Mouse (Mus musculus): Measurements from ENCODE around the gene Hist1h4f. TPM values are rescaled to one million over a fixed set of nuclear protein-coding genes. Genes with fewer than 3 reads are reported as not detected.
"Not testable (repeated sequence)": the region's sequence is repeated elsewhere in the genome, so short reads cannot be mapped to it uniquely, and the experiment has no call there.

Gene Hist1h4f
- total RNA-seq, 2 experiments from 2014 or later: 110 to 3,291 TPM

DNA sequence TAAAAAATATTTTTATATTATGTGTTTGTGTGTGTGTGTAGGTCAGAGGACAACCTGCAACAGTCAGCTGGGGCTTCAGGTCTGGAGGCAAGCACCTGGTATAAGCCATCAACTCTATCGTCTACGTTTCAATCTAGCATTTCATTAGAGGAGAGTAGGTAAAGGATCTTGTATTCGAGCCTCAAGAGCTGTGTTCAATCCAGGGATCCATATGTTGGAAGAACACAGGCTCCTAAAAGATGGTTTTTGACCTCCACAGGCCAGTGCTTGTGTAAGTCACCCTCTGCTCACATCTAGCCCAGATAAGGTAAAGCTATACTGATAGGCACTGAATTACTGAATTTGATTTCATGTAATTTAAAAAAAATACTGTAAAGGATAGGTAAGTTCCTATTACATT is 5.5 kb upstream of the Hist1h4f start:
- no peak for ATAC-seq (ENCODE audit: poor library complexity, severe bottlenecking)

- peak; percentile 32 for ATAC-seq (ENCODE audit: poor library complexity, severe bottlenecking)
Measured at GRCm38 (mm10) chr13:23555839-23556416, 4.5 kb upstream of the Hist1h4f start.

DNA sequence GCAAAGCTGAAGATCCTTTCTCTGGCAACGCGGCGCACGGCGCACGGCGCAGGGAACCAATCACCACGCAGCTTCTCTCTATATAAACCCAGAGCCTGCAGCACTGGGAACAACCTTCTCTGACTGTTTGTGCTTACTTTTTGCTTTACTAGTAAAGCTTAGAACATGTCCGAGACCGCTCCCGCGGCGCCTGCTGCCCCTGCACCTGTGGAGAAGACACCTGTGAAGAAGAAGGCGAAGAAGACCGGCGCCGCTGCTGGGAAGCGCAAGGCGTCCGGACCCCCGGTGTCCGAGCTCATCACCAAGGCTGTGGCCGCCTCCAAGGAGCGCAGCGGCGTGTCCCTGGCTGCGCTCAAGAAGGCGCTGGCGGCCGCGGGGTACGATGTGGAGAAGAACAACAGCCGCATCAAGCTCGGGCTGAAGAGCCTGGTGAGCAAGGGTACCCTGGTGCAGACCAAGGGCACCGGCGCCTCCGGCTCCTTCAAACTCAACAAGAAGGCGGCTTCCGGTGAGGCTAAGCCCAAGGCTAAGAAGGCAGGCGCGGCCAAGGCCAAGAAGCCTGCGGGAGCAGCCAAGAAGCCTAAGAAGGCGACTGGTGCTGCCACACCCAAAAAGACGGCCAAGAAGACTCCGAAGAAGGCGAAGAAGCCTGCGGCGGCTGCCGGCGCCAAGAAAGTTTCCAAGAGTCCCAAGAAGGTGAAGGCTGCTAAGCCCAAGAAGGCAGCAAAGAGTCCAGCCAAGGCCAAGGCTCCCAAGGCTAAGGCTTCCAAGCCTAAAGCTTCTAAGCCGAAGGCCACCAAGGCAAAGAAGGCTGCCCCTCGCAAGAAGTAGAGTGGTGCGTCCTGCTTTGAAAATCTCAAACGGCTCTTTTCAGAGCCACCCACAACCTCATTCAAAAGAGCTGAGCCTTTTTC is 3.7 kb upstream of the Hist1h4f start:
- ATAC-seq (ENCODE audit: poor library complexity, severe bottlenecking): peak; percentile 66

- no peak for ATAC-seq (ENCODE audit: poor library complexity, severe bottlenecking)
Measured at GRCm38 (mm10) chr13:23554393-23554792, 2.9 kb upstream of the Hist1h4f start.

GRCm38 (mm10) chr13:23552962-23553361 is 1.5 kb upstream of the Hist1h4f start, which contains the start of gene Hist1h1d:
Gene Hist1h1d, plus strand, starts transcription at chr13:23553262.
- no peak for ATAC-seq (ENCODE audit: poor library complexity, severe bottlenecking)

GRCm38 (mm10) chr13:23551931-23552914 is 775 bp upstream of the Hist1h4f start:
- no peak for ATAC-seq (ENCODE audit: poor library complexity, severe bottlenecking)

DNA sequence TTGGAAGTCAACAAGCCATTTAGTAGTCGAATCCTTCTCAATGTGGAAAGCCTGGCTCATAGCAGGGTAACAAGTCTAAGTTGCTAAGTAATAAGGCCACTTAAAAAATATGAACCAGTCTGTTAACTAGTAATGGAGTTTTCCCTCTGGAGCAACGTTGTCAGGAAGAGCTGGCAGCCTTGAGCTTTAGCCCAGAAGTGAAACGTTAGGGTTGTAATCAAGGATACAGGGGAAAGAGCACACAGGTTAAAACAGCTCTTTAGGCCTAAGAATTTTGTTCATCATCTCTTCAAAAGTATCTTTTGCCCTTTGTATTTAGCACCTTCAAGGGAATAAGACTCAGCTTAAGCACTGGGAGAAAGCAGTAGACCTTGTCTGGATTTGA is 695 bp downstream of the Hist1h4f start:
- ATAC-seq (ENCODE audit: poor library complexity, severe bottlenecking): no peak

DNA sequence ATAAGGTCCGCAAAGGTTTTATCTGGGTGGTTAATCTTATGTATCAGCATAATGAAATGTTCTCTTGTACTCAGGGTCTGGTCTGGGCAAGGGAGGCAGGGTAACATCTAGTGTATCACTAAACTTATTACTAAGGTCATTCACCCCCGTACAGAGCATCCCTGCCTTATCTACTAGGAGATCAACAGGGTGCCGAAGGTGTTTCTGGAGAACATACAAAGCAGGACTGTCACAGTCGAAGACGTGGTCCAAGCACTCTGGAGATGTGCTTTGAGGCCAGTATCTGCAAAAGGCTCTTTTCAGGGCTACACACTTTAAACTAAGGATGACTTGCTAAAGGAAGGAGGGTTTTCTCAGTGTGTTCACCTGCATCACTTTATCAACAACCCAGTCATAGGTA is 4.8 kb downstream of the Hist1h4f start:
- no peak for ATAC-seq (ENCODE audit: poor library complexity, severe bottlenecking)

GRCm38 (mm10) chr13:23544787-23545120 is 6.7 kb downstream of the Hist1h4f start:
- ATAC-seq (ENCODE audit: poor library complexity, severe bottlenecking): peak; percentile 14; the same call in 1 of the 2 replicates

DNA sequence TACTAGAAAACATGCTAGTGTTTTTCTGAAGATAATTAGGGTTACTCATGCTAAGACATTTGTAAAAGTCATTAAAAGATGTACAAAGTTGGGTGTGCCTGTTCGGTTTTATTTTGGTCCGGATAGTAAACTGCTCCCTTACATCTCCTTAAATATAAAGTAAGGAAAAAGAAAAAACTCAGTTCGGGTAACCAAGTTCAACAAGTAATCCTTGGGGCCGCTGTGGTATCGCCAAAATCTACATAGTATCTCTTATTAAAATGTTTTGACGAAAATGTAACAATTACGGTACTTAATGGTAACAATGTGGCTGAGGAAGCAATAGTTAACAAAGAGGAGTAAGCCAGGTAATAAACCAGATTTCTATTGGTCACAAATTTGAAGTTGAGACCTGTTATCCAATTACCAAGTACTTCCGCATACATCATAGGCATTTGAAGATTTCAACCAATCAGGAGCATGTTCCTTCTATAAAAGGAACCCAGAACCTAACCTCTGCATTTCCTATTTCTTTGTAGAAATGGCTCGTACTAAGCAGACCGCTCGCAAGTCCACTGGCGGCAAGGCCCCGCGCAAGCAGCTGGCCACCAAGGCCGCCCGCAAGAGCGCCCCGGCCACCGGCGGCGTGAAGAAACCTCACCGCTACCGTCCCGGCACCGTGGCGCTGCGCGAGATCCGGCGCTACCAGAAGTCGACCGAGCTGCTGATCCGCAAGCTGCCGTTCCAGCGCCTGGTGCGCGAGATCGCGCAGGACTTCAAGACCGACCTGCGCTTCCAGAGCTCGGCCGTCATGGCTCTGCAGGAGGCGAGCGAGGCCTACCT is 7.3 kb downstream of the Hist1h4f start, which contains the start of gene Hist1h3f:
Gene Hist1h3f (plus strand): TSS at position 88 of the 822 bp plus-strand sequence.
- ATAC-seq (ENCODE audit: poor library complexity, severe bottlenecking): peak; percentile 83

- peak; percentile 88 for ATAC-seq (ENCODE audit: poor library complexity, severe bottlenecking)
Measured at GRCm38 (mm10) chr13:23542999-23543607, 8.3 kb downstream of the Hist1h4f start, which contains the start of gene Hist1h2bh. Gene Hist1h2bh, minus strand, starts transcription at chr13:23543392.

DNA sequence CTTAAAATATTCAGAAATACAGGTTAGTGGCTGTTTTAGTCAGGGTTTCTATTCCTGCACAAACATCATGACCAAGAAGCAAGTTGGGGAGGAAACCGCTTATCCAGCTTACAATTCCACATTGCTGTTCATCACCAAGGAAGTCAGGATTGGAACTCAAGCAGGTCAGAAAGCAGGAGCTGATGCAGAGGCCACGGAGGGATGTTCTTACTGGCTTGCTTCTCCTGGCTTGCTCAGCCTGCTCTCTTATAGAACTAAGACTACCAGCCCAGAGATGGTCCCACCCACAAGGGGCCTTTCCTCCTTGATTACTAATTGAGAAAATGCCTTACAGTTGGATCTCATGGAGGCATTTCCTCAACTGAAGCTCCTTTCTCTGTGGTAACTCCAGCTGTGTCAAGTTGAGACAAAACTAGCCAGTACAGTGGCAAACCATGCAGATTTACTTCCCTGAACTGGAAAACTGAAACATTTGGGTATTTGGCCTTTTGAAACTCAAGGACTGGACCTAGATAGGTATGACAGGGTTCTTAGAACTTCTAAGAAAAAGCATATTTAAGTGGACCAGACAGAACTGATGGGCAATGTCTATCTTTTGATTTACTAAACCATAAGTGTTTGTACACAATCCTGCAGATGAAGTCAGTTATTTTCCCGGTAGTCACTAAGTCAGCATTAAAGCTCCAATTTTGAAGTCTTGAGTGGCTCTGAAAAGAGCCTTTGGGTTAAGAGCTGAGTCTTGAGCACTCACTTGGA is 9.0 kb downstream of the Hist1h4f start:
- not testable (repeated sequence) for ATAC-seq (ENCODE audit: poor library complexity, severe bottlenecking)

DNA sequence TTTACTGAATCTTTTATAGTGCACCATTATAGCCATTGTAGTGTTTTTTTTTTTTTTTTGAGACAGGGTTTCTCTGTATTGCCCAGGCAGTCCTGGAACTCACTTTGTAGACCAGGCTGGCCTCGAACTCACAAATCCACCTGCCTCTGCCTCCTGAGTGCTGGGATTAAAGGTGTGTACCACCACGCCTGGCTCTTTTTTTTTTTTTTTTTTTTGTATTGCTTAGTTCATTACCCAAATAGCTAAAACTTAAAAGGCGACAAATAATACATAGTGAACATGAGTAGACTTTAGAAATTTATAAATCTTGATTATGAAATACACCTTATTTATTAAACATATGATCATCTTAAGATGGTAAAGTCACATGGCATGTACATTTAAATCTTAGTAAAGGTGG is 10.0 kb downstream of the Hist1h4f start:
- no peak for ATAC-seq (ENCODE audit: poor library complexity, severe bottlenecking)

GRCm38 (mm10) chr13:23539821-23540220 is 11.6 kb downstream of the Hist1h4f start:
- ATAC-seq (ENCODE audit: poor library complexity, severe bottlenecking): not testable (repeated sequence)

- peak; percentile 39; the same call in 1 of the 2 replicates for ATAC-seq (ENCODE audit: poor library complexity, severe bottlenecking)
Measured at GRCm38 (mm10) chr13:23538249-23538648, 13.2 kb downstream of the Hist1h4f start.

- ATAC-seq (ENCODE audit: poor library complexity, severe bottlenecking): no peak
Measured at GRCm38 (mm10) chr13:23537006-23537710, 14.3 kb downstream of the Hist1h4f start.

- no peak for ATAC-seq (ENCODE audit: poor library complexity, severe bottlenecking)
Measured at GRCm38 (mm10) chr13:23536076-23536822, 15.2 kb downstream of the Hist1h4f start.
